Mouse (Mus musculus) right cerebral cortex, adult 18-20 months (tissue): ENCODE measurements around the gene B130006D01Rik.

Experiments used
- DNase-seq: peaks from one replicate; pipeline ENCODE4 v3.0.0; 2022; ENCODE audit warnings: mixed read lengths

B130006D01Rik gene

GRCm38 (mm10) chr11:95773264-95773663, 49.9 kb downstream of the B130006D01Rik start:
- no peak for DNase-seq
